Mouse (Mus musculus) C2C12 (cell line): ENCODE results near the gene Micu2.

Source experiments
- CTCF ChIP-seq: IDR thresholded peaks from one replicate; pipeline ENCODE4 v1.5.1; 2011; ENCODE audit not compliant: control insufficient read depth, insufficient read depth, insufficient read length
- USF1 ChIP-seq: IDR thresholded peaks from one replicate; pipeline ENCODE4 v1.6.1; 2011; ENCODE audit warnings: low read depth, mild to moderate bottlenecking, control low read depth, moderate library complexity

DNA sequence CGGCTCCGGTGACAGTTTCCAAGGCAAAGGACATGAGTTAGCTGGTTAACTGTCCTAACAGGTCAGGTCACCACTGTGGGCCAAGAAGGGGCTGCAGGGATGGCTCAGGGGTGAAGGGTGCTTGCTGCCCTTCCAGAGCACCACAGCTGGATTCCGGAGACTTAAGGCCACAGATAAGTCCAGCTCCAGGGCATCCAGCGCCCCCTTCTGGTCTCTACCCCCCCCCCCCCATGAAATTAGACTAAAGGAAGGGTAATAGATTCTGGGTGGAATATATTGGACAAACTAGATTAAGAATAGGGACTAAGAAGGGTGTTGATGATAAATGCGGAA lies 306 bp upstream of the Micu2 start:
- TF ChIP-seq USF1 = no peak
- TF ChIP-seq CTCF = no peak
